Mouse (Mus musculus) spleen, postnatal 36 days (tissue): Measurements from ENCODE around the gene Hoxd11.

Experiments used
- DNase-seq, 2 experiments: peaks; one replicate each; pipeline ENCODE4 v3.0.0; 2022; ENCODE audit warnings: low spot score in 2 of 2, mixed read lengths in 1 of 2

Hoxd11 gene

GRCm38 (mm10) chr2:74678891-74679595, at the start of gene Hoxd11:
Gene Hoxd11 (plus strand): TSS chr2:74679557.
- DNase-seq: no peak

DNA sequence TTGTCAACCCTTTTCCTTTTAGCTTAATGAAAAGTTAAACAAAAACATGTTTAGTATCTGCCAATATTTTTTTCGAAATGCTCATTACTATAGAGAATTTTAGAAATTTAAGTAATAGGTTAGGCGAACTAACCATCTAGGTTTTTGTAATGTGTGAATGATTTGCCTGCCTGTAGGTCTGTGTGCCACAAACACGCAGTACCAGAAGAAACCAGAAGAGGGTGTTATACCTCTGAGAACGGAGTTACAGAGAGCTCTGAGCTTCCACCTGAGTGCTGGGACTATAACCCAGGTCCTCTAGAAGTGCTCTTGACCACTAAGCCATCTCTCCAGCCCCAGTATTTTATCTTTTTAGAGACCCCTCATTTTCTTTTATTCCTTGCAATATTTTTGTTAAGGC, 43.9 kb upstream of the Hoxd11 start:
- no peak for DNase-seq

- DNase-seq: no peak
Measured at GRCm38 (mm10) chr2:74642431-74642830, 36.9 kb upstream of the Hoxd11 start.

- no peak for DNase-seq
Measured at GRCm38 (mm10) chr2:74645631-74646030, 33.7 kb upstream of the Hoxd11 start.

- no peak for DNase-seq
Measured at GRCm38 (mm10) chr2:74647082-74647864, 32.1 kb upstream of the Hoxd11 start.

DNA sequence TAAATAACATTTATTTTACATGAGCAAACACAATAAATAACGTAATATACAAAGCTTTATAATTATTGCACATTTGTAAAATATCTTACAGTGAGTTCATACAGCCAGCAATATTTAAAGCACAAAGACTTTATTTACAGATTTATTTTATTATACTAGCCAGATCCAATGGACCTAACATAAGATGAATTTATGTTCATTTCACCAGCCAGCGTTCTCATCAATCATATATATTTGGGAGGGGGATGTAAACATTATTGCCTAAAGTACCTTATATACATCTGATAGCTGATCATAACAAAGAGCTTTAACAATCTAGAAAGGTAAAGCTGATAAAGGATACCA, 26.4 kb upstream of the Hoxd11 start:
- no peak for DNase-seq

DNA sequence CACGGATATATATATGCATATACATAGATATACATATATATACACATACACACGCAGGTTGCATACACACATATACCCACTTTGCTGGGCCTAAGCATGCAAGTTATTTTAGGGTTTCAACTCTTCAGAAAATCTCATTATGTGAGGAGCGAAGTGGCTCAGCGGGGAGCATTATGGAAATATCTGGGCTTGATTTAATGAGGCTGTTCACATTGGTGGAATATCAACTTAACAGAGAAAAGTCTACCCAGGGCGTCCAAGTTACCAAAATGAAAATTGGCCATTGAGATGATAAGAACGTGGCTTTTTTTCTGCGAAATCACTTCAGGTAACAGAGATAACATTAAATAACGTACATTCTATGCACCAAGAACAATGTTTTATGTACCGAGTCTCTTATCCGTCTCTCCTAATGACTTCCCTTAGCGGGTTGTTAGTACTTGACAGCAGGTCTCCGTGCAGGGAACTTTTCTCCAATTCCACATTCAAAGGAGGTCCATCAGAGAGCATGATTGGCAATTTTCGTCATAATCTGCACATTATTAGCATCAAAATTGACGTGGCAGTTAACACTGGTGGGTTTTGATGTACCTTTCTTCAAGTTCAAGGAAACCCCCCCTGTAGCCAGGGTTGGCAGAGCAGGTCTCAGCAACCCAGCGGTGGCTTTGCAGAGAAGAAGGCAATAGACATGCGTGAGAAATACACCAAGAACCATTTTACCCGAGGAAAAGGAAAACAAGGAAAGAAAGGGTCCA, 25.4 kb upstream of the Hoxd11 start:
- no peak for DNase-seq

DNA sequence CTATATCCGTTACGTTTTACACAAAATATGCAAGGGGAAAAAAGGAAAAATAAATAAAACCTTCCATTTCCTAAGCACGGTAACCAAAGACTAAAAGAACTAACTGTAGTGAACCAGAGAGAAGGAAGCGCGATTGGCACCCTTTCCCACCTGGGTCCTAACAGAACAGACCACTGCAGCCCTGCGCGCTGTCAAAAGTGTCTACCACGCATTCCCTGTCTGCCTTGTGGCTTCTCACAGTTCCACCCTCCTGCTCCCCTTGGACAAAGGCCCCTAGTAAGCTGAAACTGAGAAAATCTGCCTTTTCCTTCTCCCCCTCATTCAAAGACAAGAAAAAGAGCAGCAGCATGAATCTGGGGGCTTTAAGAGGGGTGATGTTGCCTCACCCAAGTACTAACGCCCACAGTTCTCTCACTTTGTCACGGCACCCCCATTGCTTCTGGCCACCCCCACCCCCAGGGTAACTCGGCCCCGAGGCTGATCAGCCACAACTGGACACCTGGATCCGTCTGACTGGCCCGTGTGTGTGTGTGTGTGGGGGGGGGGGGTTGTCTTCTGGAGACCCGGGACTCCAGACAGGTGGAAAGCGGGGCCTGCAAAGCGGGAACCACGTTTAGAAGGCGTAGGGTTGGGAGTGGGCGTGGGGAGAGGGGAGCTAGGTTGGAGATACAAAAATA, 24.5 kb upstream of the Hoxd11 start:
- no peak for DNase-seq

GRCm38 (mm10) chr2:74655420-74655781, 24.0 kb upstream of the Hoxd11 start:
- DNase-seq: no peak

DNA sequence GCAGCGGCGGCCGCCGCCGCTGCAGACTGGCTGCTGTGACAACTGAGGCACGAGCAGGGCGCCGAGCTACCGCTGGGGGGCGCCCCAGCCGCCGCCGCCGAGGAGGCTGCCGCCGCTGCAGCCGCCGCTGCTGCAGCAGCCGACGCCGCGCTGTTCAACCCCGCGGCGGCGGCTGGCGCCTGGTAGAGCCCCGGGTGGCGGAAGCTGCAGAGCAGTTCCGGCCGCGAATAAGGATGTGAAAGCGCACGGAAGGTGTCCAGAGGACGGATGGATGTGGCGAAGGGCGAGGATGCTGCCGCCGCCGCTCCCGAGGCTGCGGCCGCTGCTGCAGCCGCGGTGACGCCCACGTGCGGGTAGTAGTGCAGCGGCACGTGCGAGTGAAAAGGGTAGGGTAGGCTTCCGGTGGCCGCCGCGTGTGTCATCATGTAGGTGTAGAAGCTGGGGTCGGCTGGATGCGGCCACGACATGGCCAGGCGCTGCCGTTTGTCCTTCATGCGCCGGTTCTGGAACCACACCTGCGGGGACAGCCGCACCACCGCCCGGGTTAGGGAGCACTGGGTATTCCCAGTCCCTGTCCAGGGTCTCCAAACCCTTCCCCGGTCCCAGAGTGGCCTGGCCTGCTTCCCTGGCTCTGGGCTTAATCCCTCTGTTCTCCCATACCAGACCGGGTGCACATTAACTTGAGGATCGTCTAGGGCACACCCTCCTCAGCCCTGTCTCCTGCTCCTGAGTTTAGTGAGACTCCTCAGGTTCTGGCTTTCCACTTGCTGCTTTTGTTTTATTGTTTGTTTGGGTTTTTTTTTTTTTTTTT, 23.3 kb upstream of the Hoxd11 start:
- no peak for DNase-seq

- DNase-seq: no peak
Measured at GRCm38 (mm10) chr2:74656632-74657021, 22.7 kb upstream of the Hoxd11 start.

- no peak for DNase-seq
Measured at GRCm38 (mm10) chr2:74657251-74658023, 21.9 kb upstream of the Hoxd11 start.

DNA sequence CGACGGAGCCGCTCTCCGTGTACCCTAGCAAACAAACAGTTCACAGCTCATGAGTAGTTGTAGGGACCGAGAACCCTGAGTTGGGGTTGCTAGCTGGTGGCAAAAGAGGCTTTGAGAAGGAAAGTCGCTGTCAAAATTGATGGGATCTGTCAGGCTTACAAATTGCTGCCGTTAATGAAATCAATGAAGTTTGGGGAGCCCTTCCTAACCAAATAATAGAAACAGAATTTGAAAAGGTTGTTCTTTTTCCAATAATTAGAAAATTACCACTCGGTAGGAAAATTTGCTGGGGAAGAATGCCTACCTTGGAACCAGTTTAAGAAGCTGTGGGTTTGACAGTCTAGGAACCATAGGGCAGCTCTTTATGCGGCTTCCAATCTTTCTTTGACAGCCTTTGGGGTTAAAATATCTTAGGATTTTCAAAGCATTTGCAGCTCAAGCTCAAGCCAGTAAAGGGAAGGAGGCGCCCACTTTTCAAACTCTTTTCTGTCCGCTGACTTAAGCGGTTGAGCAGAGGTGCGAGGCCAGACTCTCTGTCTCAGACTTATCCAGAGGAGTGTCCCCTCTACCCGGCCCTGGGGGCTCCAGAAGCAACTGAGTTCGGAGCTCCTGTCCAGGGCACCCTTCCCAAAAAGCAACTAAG, 21.2 kb upstream of the Hoxd11 start:
- no peak for DNase-seq

GRCm38 (mm10) chr2:74658667-74659371, 20.5 kb upstream of the Hoxd11 start:
- DNase-seq: no peak

GRCm38 (mm10) chr2:74659507-74660005, 19.8 kb upstream of the Hoxd11 start, which contains the start of gene Evx2:
Gene Evx2 (minus strand): TSS chr2:74659557.
- no peak for DNase-seq

GRCm38 (mm10) chr2:74660421-74661375, 18.7 kb upstream of the Hoxd11 start:
- DNase-seq: no peak

DNA sequence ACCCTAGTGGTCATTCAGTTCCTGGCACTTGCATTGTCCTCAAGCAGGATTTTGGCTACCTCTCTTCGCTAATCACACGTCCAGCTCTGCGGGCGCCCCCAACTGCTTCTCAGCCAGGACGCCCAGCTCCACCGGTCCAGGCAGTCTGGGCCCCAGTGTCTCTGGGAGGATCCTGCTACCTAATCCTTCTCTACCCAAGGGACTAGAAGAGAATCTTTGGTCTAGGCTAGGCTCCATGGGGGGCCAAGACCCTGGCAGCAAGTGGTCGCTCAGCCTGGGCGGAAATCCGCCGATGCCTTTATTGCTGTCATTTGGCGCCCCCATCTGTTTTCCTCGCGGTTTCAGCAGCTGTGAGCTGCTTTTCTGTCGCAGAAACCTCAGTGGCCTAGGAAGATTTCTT, 17.7 kb upstream of the Hoxd11 start:
- DNase-seq: no peak
